Mouse (Mus musculus) midbrain, postnatal 0 days (tissue): ENCODE measurements around the gene Stau1. TPM values are rescaled to one million over a fixed set of nuclear protein-coding genes. Genes with fewer than 3 reads are reported as not detected.

Experiments
- ATAC-seq: fragments of 200-750 bp; cut with Nextera tagmentation; 2 replicates; pipeline ENCODE4 v1.8.0; 2017; ENCODE audit warnings: moderate number of reproducible peaks, mild to moderate bottlenecking, moderate TSS enrichment, moderate library complexity; ENCODE audit not compliant: low FRiP score
- DNase-seq: peaks from one replicate; pipeline ENCODE4 v3.0.0-alpha.2; 2015; ENCODE audit warnings: low spot score
- H3K27ac ChIP-seq: fragments of 300-500 bp; sonication (generic); 2 replicates; pipeline ENCODE4 v1.5.1; 2014; ENCODE audit warnings: low read depth, mild to moderate bottlenecking, low read length, mixed read lengths
- H3K27me3 ChIP-seq: fragments of 300-500 bp; sonication (generic); 2 replicates; pipeline ENCODE4 v1.6.1; 2014; ENCODE audit warnings: low read length, control low read depth, mixed read lengths; ENCODE audit not compliant: insufficient read depth
- H3K36me3 ChIP-seq: fragments of 300-500 bp; sonication (generic); 2 replicates; pipeline ENCODE4 v1.6.1; 2014; ENCODE audit warnings: low read length, control low read depth, mixed read lengths; ENCODE audit not compliant: insufficient read depth
- H3K4me1 ChIP-seq: fragments of 300-500 bp; sonication (generic); 2 replicates; pipeline ENCODE4 v1.6.1; 2014; ENCODE audit warnings: mild to moderate bottlenecking, control low read depth, antibody characterized with exemption, low read length, mixed read lengths; ENCODE audit not compliant: insufficient read depth
- H3K4me2 ChIP-seq: fragments of 300-500 bp; sonication (generic); 2 replicates; pipeline ENCODE4 v1.6.1; 2014; ENCODE audit warnings: low read depth, mild to moderate bottlenecking, low read length, mixed read lengths; ENCODE audit not compliant: poor library complexity, severe bottlenecking
- H3K4me3 ChIP-seq: fragments of 300-500 bp; sonication (generic); 2 replicates; pipeline ENCODE4 v1.5.1; 2014; ENCODE audit warnings: low read depth, mild to moderate bottlenecking, low read length, moderate library complexity
- H3K9ac ChIP-seq: fragments of 300-500 bp; sonication (generic); replicated peaks from 2 replicates; pipeline ENCODE4 v1.6.1; 2014; ENCODE audit warnings: mild to moderate bottlenecking, low read length, moderate library complexity, mixed read lengths; ENCODE audit not compliant: poor library complexity, severe bottlenecking
- H3K9me3 ChIP-seq: fragments of 300-500 bp; sonication (generic); 2 replicates; pipeline ENCODE4 v1.6.1; 2016; ENCODE audit warnings: low read length, control low read depth
- CTCF ChIP-seq: IDR thresholded peaks from 2 replicates; pipeline ENCODE4 v1.5.1; 2016; ENCODE audit warnings: antibody characterized with exemption, mild to moderate bottlenecking
- WGBS: fragments of 180-500 bp; shearing (Covaris S2); extraction: QIAGEN DNeasy Blood & Tissue Kit; methylation state at CpG from one replicate; pipeline ENCODE4 v1.1.7; 2014; 5-methylcytosine and 5-hydroxymethylcytosine counted together
- polyA plus RNA-seq: library from polyadenylated mRNA; unstranded; fragments of >200 nt; fragmentation: Nextera tagmentation; extraction: Ambion mirVana; gene quantifications from 2 replicates; pipeline ENCODE4 v1.2.1, GENCODE M21; 2015
- total RNA-seq: library from RNA; depleted of rRNA; stranded (reverse); fragments of >200 nt; gene quantifications from 2 replicates; pipeline ENCODE4 v1.2.3, GENCODE M21; 2014

The Stau1 gene
- total and polyA plus RNA-seq, 2 experiments from 2014 or later: 35.3 to 96.8 TPM

DNA sequence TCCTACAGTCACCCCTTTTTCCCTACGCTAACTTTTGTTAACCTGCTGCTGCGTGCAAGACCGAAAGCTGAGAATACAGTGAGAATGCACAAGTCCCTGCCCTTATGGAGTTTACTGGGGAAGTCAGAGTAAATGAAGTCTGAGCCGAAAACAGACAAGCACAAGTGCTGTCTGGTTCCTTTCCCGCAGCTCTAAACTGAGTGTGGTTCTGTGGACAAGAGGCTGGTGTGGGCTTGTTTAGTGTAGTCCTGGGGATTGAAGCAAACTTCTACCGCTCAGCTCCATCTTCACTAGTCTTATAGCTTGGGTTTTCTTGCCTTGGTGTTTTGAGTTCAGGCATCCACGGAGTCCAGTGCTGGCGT is 415 bp upstream of the Stau1 start:
- DNase-seq (no peak), ATAC-seq (peak; percentile 36; the same call in 1 of the 2 replicates)
- Histone ChIP-seq H3K36me3 (no peaks in the 10 kb centered on the region), H3K27me3 (no peaks in the 10 kb centered on the region), H3K27ac (peak overlapping the region; percentile 96), H3K4me1 (peaks cover 4% of the 10 kb centered on the region; the same call in 1 of the 2 replicates), H3K4me2 (peak overlapping the region; percentile 43), H3K4me3 (peak overlapping the region; percentile 96), H3K9me3 (no peaks in the 10 kb centered on the region), H3K9ac (peak overlapping the region; percentile 99; the same call in 1 of the 2 replicates)
- TF ChIP-seq CTCF: no peak
- WGBS: 41% methylated on average over 8 of the region's 8 CpGs

DNA sequence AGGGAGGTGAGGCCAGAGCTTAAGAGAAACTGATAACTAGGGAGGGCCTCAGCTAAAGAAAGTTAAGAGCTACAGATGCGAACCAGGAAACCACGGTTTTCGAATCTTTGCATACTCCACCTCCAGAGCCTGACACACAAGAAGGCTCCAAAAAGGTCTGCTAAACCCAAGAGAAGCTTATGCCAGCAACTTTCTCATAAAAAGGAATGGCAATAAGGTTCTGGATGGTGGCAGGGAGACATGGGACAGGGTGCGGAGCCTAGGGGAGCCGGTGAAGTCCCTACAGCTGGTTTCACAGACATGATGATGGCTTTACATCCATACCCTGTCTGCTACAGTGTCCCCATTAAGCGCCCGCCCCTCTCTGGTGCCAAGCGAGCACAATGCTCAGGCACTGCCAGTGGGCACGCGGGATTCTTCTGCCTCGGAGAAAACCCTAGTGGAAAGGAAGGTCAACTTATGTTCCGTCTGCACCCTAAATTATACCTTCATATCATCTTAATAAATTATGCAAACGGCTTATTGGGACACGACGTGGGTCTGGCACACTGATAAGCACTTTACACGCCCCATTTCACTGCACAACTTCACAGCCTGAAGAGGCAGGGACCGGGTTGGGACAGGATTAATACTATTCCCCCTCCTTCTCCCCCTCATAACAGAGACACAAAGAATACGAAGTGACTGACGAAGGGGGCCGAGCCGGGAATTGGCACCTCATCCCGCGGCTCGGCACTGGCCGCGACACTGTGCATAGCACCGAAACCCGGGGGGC is 891 bp downstream of the Stau1 start:
- ATAC-seq: peak; percentile 29; the same call in 1 of the 2 replicates
- TF ChIP-seq CTCF: no peak
- Histone ChIP-seq H3K27me3 (no peaks in the 10 kb centered on the region), H3K4me2 (peak overlapping the region; percentile 58), H3K36me3 (no peaks in the 10 kb centered on the region), H3K9ac (peak overlapping the region; percentile 99), H3K27ac (peak overlapping the region; percentile 96), H3K9me3 (no peaks in the 10 kb centered on the region), H3K4me1 (peaks cover 4% of the 10 kb centered on the region; the same call in 1 of the 2 replicates), H3K4me3 (peak overlapping the region; percentile 96)
- 3% methylated on average over 28 of the region's 28 CpGs for WGBS
- peak; percentile 43 for DNase-seq

GRCm38 (mm10) chr2:166991945-166992344 is 4.2 kb downstream of the Stau1 start:
- H3K27me3 ChIP-seq: no peaks in the 10 kb centered on the region
- no peak overlapping the region for H3K27ac ChIP-seq
- no peak overlapping the region for H3K4me3 ChIP-seq
- no peak for DNase-seq
- no peaks in the 10 kb centered on the region for H3K36me3 ChIP-seq
- no peak for ATAC-seq
- no peak overlapping the region for H3K4me2 ChIP-seq
- no peak for TF ChIP-seq CTCF
- no peak overlapping the region for H3K9ac ChIP-seq
- H3K9me3 ChIP-seq: no peaks in the 10 kb centered on the region
- H3K4me1 ChIP-seq: peaks cover 4% of the 10 kb centered on the region; the same call in 1 of the 2 replicates

DNA sequence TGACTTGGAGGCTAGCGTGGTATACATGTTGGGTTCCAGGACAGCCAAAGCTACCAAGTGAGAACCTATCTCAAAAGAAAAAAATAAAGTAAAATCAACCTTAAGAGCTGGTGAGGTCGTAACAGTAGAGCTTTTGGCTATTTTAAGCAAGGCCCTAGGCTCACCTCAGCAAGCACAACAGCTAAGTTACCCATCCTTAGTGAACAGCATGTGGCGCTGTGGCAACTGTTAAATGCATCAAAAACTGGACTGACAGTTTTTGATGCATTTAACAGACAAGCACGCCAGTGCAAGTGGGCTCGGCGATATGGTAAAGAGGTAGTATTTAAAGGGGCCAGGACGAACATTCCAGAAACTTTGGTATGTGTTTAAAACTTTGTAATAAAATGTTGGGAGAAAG is 5.2 kb downstream of the Stau1 start:
- no peak overlapping the region for H3K4me2 ChIP-seq
- no peaks in the 10 kb centered on the region for H3K36me3 ChIP-seq
- 84% methylated on average over 7 of the region's 7 CpGs for WGBS

GRCm38 (mm10) chr2:166983351-166983894 is 12.7 kb downstream of the Stau1 start:
- Histone ChIP-seq H3K27ac (no peak overlapping the region), H3K4me3 (no peak overlapping the region), H3K9ac (no peak overlapping the region), H3K36me3 (no peaks in the 10 kb centered on the region), H3K4me2 (no peak overlapping the region), H3K4me1 (no peaks in the 10 kb centered on the region), H3K9me3 (no peaks in the 10 kb centered on the region), H3K27me3 (no peaks in the 10 kb centered on the region)
- no peak for ATAC-seq
- no peak for DNase-seq
- no peak for TF ChIP-seq CTCF
- 85% methylated on average over 4 of the region's 4 CpGs for WGBS

More for the DNA sequence above, 5.2 kb downstream of the Stau1 start:
- no peak for DNase-seq
- Histone ChIP-seq H3K9ac (no peak overlapping the region), H3K27ac (no peak overlapping the region), H3K4me3 (no peak overlapping the region), H3K27me3 (no peaks in the 10 kb centered on the region), H3K9me3 (no peaks in the 10 kb centered on the region), H3K4me1 (peaks cover 4% of the 10 kb centered on the region; the same call in 1 of the 2 replicates)
- no peak for ATAC-seq
- TF ChIP-seq CTCF: no peak

DNA sequence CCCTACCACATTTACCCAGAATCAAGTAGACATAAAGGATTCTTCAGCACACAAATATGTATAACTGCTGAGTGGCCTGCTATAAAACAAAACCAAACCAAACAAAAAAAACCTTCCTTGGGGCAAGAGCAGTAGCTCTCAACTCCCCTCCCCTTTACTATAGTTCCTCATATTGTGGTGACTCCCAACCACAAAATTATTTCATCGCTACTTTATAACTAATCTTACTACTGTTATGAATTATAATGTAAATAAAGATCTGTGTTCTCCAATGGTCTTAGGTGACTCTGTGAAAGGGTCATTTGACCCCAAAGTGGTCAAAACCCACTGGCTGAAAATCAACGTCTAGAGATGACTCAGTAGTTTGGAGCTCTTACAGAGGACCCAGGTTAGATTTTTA is 15.9 kb downstream of the Stau1 start:
- H3K4me2 ChIP-seq: no peak overlapping the region
- H3K36me3 ChIP-seq: no peaks in the 10 kb centered on the region
- H3K9me3 ChIP-seq: no peaks in the 10 kb centered on the region
- H3K4me3 ChIP-seq: no peak overlapping the region
- no peak overlapping the region for H3K9ac ChIP-seq
- no peaks in the 10 kb centered on the region for H3K27me3 ChIP-seq
- TF ChIP-seq CTCF: no peak
- H3K4me1 ChIP-seq: no peaks in the 10 kb centered on the region
- H3K27ac ChIP-seq: no peak overlapping the region
- DNase-seq (no peak), ATAC-seq (no peak)
- WGBS: 91% methylated on average over 2 of the region's 2 CpGs
